Mouse (Mus musculus): ENCODE data around the gene Uba52. TPM values are rescaled to one million over a fixed set of nuclear protein-coding genes. Genes with fewer than 3 reads are reported as not detected.
A peak's percentile ranks its signal among the peaks of the same experiment; 100 is the strongest.

The Uba52 gene
- polyA plus RNA-seq, 2 experiments: 1,113 to 1,844 TPM

DNA sequence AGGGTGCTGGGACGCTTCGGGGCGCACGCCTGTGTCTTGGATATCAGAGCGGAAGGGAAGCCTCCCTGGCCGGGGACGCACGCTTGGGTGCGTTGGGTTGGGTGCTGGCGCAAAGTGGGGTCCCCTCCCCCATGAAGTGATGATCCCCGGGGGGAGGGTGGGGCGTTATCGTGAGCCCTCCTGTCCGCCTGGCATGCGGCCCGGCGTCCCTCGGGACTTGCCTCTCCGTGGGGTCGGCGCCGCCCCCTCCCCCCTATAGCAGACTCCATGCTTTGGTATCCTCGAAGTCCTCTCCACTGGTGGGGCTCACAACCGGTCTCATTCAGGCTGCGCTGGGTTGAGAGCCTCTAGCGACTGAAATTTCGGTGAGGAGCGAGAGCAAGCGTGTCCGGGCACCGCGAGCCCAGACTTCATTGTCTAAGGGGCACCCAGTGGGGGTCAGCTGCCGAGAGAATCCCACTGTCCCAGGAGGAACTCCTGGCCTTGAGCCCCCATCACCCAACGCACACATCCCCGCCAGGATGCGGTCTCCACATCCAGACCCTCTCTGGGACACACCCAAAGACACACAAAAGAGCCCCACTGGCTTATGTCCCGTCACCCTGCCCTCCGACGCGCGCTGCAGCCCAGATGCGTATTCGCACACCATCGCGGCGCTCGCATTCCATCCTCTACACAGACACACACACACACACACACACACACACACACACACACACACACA lies 16.7 kb downstream of the Uba52 start:
- H3K36me3 ChIP-seq (ENCODE audit: control insufficient read depth, insufficient read depth, low read length): no peaks in the 10 kb centered on the region
- peak overlapping the region; percentile 73 for H3K27ac ChIP-seq (replicated peaks; ENCODE audit: low read depth, low read length)
- H3K9me3 ChIP-seq (ENCODE audit: control insufficient read depth, low read length): no peaks in the 10 kb centered on the region
- peak overlapping the region; percentile 55 for H3K4me3 ChIP-seq (replicated peaks; ENCODE audit: low read length)
- H3K27me3 ChIP-seq (ENCODE audit: control insufficient read depth, insufficient read depth, low read length): peaks cover 61% of the 10 kb centered on the region
- H3K4me2 ChIP-seq (replicated peaks; ENCODE audit: low read depth, low read length, severe bottlenecking): peak overlapping the region; percentile 91
- H3K9ac ChIP-seq (ENCODE audit: low read depth, low read length, severe bottlenecking): peak overlapping the region; percentile 62
- 2% methylated on average over 46 of the region's 47 CpGs for WGBS
- peaks cover 65% of the 10 kb centered on the region for H3K4me1 ChIP-seq (ENCODE audit: control insufficient read depth, insufficient read depth, low read length)
- ATAC-seq (ENCODE audit: low FRiP score, low read depth) (no peak), DNase-seq (ENCODE audit: low spot score) (no peak)
- no peak for TF ChIP-seq POLR2A (IDR thresholded peaks at IDR 0.05; ENCODE audit: borderline replicate concordance, extremely low read depth, insufficient read depth, insufficient read length)

DNA sequence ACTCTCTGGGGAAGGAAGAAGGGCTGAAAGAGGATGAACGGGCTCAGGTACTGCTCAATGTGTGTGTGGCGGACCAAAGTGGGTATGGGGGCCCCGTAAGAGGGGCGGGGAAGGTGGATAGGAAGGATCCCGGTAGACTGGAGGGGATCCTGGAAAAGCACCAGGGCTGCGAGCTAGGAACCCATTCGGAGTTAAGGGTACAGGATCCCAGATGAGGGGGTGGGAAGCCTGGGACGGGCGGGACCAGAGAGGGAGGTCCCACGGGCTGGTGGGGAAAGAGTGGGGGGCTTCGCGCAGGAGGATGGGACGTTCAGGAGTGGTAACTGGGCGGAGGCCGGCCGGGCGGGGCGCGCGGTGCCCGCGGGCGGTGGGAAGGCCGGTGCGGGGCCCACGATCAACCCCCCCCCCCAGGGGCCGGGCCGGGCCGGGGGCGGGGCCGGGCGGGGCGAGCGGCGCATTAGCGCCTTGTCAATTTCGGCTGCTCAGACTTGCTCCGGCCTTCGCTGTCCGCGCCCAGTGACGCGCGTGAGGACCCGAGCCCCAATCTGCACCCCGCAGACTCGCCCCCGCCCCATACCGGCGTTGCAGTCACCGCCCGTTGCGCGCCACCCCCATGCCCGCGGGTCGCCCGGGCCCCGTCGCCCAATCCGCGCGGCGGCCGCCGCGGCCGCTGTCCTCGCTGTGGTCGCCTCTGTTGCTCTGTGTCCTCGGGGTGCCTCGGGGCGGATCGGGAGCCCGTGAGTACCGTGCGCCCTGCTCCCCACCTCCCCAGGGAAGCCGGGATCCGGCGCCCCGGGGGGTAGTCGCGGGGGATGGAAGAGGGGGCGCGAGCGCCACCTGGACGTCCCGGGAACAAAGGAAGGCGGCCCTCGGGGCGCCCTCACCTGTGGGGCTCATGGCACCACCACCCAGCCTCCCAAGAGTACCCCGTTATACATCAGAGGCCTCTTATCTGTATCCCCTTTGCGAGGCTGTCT lies 17.6 kb downstream of the Uba52 start, which contains the start of gene Crlf1:
Crlf1 (plus strand) TSS at position 495 of the 977 bp plus-strand sequence.
- H3K27me3 ChIP-seq (ENCODE audit: control insufficient read depth, insufficient read depth, low read length): peaks cover 70% of the 10 kb centered on the region
- H3K4me3 ChIP-seq (replicated peaks; ENCODE audit: low read length): peak within 1 kb of the TSS; percentile 55
- no peaks in the 10 kb centered on the region for H3K9me3 ChIP-seq (ENCODE audit: control insufficient read depth, low read length)
- ATAC-seq (ENCODE audit: low FRiP score, low read depth): peak; percentile 20; the same call in 1 of the 2 replicates
- no peak for DNase-seq (ENCODE audit: low spot score)
- H3K4me1 ChIP-seq (ENCODE audit: control insufficient read depth, insufficient read depth, low read length): peaks cover 74% of the 10 kb centered on the region
- no peaks in the 10 kb centered on the region for H3K36me3 ChIP-seq (ENCODE audit: control insufficient read depth, insufficient read depth, low read length)
- H3K4me2 ChIP-seq (replicated peaks; ENCODE audit: low read depth, low read length, severe bottlenecking): peak within 1 kb of the TSS; percentile 91
- peak within 1 kb of the TSS; percentile 62 for H3K9ac ChIP-seq (ENCODE audit: low read depth, low read length, severe bottlenecking)
- TF ChIP-seq POLR2A (IDR thresholded peaks at IDR 0.05; ENCODE audit: borderline replicate concordance, extremely low read depth, insufficient read depth, insufficient read length): no peak
- H3K27ac ChIP-seq (replicated peaks; ENCODE audit: low read depth, low read length): peak within 1 kb of the TSS; percentile 73
- 0% methylated on average over 33 of the region's 93 CpGs for WGBS

DNA sequence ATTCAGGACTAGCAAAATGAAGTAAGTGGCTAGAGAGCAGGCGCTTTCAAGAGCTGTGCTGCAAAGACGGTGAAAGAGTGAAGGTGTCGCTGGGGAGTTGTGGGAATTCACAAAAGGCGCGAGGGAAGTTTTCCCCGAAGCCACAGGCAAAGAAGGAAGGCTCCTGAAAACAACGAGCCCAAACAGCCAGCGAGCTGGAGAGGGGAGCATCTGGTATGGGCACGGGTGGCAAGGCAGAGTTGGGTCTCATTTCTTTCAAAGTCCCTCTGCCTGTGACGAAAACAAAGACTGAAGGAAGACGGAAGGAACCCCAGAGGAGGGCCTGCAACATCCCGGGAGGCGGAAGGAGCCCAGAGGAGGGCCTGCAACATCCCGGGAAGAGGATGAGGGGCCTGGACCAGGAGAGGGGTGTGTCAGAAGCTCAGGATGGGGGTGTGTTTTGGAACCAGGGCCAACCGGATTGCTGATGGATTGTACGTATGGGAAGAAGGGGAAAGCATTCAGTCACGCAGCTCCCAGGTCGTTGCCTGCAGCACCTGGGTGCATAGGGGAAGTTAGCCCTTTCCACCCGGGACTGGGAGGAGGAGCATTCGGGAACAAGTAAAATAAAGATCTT lies 19.6 kb downstream of the Uba52 start:
- TF ChIP-seq POLR2A (IDR thresholded peaks at IDR 0.05; ENCODE audit: borderline replicate concordance, extremely low read depth, insufficient read depth, insufficient read length): no peak
- Histone ChIP-seq H3K36me3 (ENCODE audit: control insufficient read depth, insufficient read depth, low read length) (no peaks in the 10 kb centered on the region), H3K9ac (ENCODE audit: low read depth, low read length, severe bottlenecking) (no peak overlapping the region), H3K4me1 (ENCODE audit: control insufficient read depth, insufficient read depth, low read length) (peaks cover 81% of the 10 kb centered on the region), H3K4me2 (replicated peaks; ENCODE audit: low read depth, low read length, severe bottlenecking) (peak overlapping the region; percentile 91), H3K4me3 (replicated peaks; ENCODE audit: low read length) (0 out of 2 replicates have a peak overlapping the region, but pooled peaks have one; percentile 1), H3K9me3 (ENCODE audit: control insufficient read depth, low read length) (no peaks in the 10 kb centered on the region), H3K27ac (replicated peaks; ENCODE audit: low read depth, low read length) (peak overlapping the region; percentile 10; the same call in 1 of the 2 replicates), H3K27me3 (ENCODE audit: control insufficient read depth, insufficient read depth, low read length) (peaks cover 73% of the 10 kb centered on the region)
- no peak for ATAC-seq (ENCODE audit: low FRiP score, low read depth)
- WGBS: 2% methylated on average over 20 of the region's 20 CpGs
- DNase-seq (ENCODE audit: low spot score): no peak

DNA sequence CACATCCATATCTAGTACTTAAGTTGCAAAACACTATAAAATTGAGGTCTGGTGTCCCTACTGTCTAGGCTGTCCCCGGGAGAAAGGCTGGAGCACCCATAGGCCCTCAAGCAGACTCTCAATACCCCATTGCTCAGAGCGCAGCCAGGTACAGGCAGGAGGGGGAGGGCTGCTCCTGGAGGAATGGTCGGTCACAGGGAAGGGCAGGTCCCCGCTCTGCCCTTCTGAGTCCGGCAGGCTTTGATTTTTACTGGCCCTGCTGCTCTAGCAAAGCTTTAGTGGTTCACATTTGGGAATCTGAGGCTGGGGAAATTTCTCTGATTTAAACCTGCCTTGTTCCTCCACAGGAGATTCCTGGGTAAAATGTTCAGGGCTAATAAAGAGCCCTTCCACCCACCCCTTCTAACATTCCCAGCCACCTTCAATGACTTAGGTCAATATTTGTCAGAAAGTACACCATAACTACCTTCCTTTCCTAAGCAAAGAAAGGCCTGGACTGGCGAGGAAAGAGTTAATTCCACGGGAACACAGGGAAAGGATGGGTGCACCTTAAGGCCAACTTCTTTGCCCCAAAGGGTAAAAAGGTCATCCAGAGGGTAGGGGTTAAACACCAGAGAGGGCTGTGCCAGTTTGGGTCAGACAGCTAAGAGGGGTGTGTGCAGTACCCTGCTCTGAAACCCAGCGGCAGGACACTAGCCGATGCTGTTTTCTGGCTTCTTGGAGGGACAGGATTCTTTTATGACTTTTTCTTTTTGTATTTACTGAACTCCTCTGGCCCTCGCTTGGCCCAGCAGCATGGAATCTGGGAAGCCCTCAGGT lies 20.3 kb downstream of the Uba52 start:
- Histone ChIP-seq H3K4me1 (ENCODE audit: control insufficient read depth, insufficient read depth, low read length) (peaks cover 74% of the 10 kb centered on the region), H3K9me3 (ENCODE audit: control insufficient read depth, low read length) (no peaks in the 10 kb centered on the region), H3K9ac (ENCODE audit: low read depth, low read length, severe bottlenecking) (no peak overlapping the region), H3K27ac (replicated peaks; ENCODE audit: low read depth, low read length) (peak overlapping the region; percentile 10; the same call in 1 of the 2 replicates), H3K4me2 (replicated peaks; ENCODE audit: low read depth, low read length, severe bottlenecking) (peak overlapping the region; percentile 91; the same call in 1 of the 2 replicates), H3K4me3 (replicated peaks; ENCODE audit: low read length) (peak overlapping the region; percentile 32), H3K36me3 (ENCODE audit: control insufficient read depth, insufficient read depth, low read length) (no peaks in the 10 kb centered on the region), H3K27me3 (ENCODE audit: control insufficient read depth, insufficient read depth, low read length) (peaks cover 70% of the 10 kb centered on the region)
- DNase-seq (ENCODE audit: low spot score) (no peak), ATAC-seq (ENCODE audit: low FRiP score, low read depth) (no peak)
- TF ChIP-seq POLR2A (IDR thresholded peaks at IDR 0.05; ENCODE audit: borderline replicate concordance, extremely low read depth, insufficient read depth, insufficient read length): no peak
- 15% methylated on average over 10 of the region's 10 CpGs for WGBS
